Mouse (Mus musculus) heart, postnatal 0 days (tissue): ENCODE data around the gene Cacna1c.

ENCODE experiments used
- CTCF ChIP-seq: IDR thresholded peaks from 2 replicates; pipeline ENCODE4 v1.5.1; 2016; ENCODE audit warnings: antibody characterized with exemption, control low read depth, low read depth
- EP300 ChIP-seq: IDR thresholded peaks from 2 replicates; pipeline ENCODE4 v1.6.1; 2016; ENCODE audit warnings: antibody characterized with exemption, low read depth

DNA sequence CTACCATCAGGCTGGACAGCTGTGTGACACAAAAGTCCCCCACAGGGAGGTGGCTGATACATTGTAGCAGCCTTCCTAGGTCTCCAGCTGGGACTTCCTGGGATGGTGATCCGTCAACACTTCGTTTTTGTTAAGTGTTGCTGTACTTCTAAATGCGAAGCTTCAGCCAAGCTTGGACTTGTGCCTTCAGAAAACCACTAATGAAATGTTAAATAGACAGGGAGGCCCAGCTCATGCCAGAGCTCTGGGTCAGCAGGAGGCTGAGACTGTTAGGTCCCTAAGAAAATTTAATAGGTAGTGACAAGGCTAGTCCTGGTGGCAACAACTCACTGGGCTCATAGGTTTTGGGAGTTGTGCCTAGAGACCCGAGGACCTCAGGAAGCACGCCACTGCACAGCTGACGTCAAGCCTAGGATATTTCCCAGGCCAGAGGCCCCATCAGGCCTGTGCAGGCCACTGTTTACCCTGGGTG, 370.8 kb downstream of the Cacna1c start:
- no peak for TF ChIP-seq CTCF
- no peak for TF ChIP-seq EP300
